Mouse (Mus musculus): ENCODE measurements at regions not wholly inside any gene's neighbourhood (a gene's known extent, or its start where the extent isn't known, plus 50 kb on each side); places are given as distances from the start of the nearest gene placed in this dataset.
A peak's percentile ranks its signal among the peaks of the same experiment; 100 is the strongest.

DNA sequence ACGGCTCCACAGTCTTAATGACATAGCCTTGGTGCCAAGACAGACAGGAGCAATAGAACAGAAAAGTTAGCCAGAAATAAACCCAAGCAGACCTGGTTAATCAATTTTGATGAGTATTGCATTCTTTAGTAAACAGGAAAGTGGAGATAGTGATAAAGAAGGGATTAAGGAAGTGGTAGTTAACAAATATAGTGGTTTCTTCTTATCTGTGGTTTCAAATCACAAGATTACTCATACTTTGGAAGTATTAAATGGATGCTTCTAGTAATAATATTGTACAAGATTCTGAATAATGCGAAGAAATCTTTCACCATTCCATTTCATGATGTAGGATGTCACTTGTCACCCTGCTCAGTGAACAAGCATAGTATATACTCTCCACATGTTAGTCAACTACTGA, 376.6 kb upstream of the Cobl start:
- Histone ChIP-seq H3K9me3 (replicated peaks) (no peaks in the 10 kb centered on the region), H3K36me3 (no peaks in the 10 kb centered on the region), H3K4me3 (replicated peaks) (no peak overlapping the region), H3K27me3 (no peaks in the 10 kb centered on the region), H3K9ac (no peak overlapping the region), H3K4me1 (no peaks in the 10 kb centered on the region), H3K4me2 (no peak overlapping the region), H3K27ac (no peak overlapping the region)
- 70% methylated on average over 2 of the region's 2 CpGs for WGBS
- ATAC-seq (replicated peaks; ENCODE audit: low FRiP score) = no peak

DNA sequence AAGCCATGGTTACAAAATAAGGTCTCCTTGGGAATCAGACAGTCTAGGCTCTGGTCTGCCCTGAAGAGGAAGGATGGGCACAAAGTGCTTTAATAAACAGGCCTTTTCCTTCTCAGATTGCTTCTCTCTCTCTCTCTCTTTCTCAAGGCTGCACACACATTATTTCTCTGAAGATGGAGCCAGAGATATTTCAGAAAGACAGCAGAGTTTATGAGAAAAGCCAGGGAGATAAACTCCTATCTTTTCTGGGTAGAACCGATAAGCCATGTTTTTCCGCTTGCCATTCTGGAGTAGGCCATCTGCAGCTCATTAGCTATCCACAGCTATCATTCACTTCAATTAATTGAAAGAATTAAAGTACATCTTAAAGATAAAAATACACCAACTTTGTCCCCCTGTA, 373.2 kb upstream of the Cobl start:
- Histone ChIP-seq H3K27ac (no peak overlapping the region), H3K36me3 (no peaks in the 10 kb centered on the region), H3K4me2 (no peak overlapping the region), H3K4me3 (replicated peaks) (no peak overlapping the region), H3K9ac (no peak overlapping the region), H3K27me3 (no peaks in the 10 kb centered on the region), H3K4me1 (no peaks in the 10 kb centered on the region), H3K9me3 (replicated peaks) (no peaks in the 10 kb centered on the region)
- 81% methylated on average over 2 of the region's 2 CpGs for WGBS
- no peak for ATAC-seq (replicated peaks; ENCODE audit: low FRiP score)

DNA sequence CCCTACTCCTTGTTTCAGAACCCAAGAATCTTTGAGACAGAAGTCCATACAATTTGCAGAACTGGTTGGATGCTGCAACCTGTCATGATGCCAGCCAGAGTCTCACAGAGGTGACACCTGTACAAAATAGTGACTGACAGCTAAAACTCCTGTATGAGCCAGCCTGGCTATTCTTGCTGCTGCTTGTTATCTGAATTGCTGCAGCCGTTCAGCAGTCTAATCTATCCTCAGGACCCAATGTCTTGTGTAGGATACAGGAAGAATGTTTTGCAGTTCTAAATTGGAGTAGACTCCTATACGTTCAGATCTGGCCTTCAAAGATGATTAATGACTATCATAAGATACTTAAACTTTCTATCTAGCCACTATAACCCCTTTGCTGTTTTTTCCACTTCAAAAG, 372.6 kb upstream of the Cobl start:
- H3K36me3 ChIP-seq = no peaks in the 10 kb centered on the region
- no peak overlapping the region for H3K27ac ChIP-seq
- no peaks in the 10 kb centered on the region for H3K27me3 ChIP-seq
- H3K4me3 ChIP-seq (replicated peaks) = no peak overlapping the region
- ATAC-seq (replicated peaks; ENCODE audit: low FRiP score) = no peak
- no peak overlapping the region for H3K4me2 ChIP-seq
- H3K9me3 ChIP-seq (replicated peaks) = no peaks in the 10 kb centered on the region
- H3K4me1 ChIP-seq = no peaks in the 10 kb centered on the region
- H3K9ac ChIP-seq = no peak overlapping the region
- 62% methylated on average over 2 of the region's 2 CpGs for WGBS

DNA sequence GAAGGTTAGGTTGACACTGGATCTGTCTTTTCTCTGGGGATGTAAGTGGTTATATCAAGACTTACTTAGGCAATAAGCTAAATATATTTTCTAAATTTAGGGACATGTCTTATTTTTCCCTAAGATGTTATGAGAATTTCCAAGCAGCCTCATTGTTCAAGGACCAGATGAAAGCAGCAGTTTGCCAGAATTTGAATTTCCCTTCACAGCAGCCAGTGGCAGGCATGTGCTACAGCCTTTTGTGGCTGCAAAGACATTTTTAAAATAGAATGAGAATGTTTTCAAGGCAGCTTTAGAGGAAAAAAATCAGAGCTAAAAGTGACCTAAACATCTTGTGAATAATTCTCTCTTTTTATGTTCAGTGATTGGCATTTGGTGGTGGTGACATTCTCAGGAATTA, 371.6 kb upstream of the Cobl start:
- H3K9me3 ChIP-seq (replicated peaks) = no peaks in the 10 kb centered on the region
- no peaks in the 10 kb centered on the region for H3K4me1 ChIP-seq
- no peak overlapping the region for H3K27ac ChIP-seq
- no peak for ATAC-seq (replicated peaks; ENCODE audit: low FRiP score)
- no peaks in the 10 kb centered on the region for H3K27me3 ChIP-seq
- H3K4me2 ChIP-seq = no peak overlapping the region
- H3K36me3 ChIP-seq = no peaks in the 10 kb centered on the region
- no peak overlapping the region for H3K4me3 ChIP-seq (replicated peaks)
- no peak overlapping the region for H3K9ac ChIP-seq

DNA sequence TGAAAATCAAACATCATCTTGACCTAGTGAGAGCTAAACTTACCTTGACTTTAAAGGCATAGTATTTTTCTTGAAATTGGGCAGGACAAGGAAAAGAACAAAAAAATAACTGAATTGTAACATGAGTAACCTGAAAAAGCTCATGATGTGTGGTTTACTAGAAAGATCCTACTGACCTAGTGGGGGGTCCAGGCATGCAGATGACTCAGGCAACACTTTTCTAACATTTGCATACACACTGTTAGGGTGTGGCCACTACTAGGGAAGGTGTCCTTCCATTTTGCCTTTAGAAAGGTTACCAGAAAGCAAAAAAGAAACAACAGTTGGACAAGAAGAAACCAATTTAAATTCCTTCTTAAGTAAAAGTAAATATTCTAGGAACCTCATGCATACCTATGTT, 347.3 kb upstream of the Cobl start:
- no peaks in the 10 kb centered on the region for H3K4me1 ChIP-seq
- no peak overlapping the region for H3K9ac ChIP-seq
- no peaks in the 10 kb centered on the region for H3K36me3 ChIP-seq
- no peak overlapping the region for H3K4me2 ChIP-seq
- no peaks in the 10 kb centered on the region for H3K9me3 ChIP-seq (replicated peaks)
- ATAC-seq (replicated peaks; ENCODE audit: low FRiP score) = no peak
- no peaks in the 10 kb centered on the region; the same call in 1 of the 2 replicates for H3K27me3 ChIP-seq
- H3K27ac ChIP-seq = no peak overlapping the region
- no peak overlapping the region for H3K4me3 ChIP-seq (replicated peaks)

DNA sequence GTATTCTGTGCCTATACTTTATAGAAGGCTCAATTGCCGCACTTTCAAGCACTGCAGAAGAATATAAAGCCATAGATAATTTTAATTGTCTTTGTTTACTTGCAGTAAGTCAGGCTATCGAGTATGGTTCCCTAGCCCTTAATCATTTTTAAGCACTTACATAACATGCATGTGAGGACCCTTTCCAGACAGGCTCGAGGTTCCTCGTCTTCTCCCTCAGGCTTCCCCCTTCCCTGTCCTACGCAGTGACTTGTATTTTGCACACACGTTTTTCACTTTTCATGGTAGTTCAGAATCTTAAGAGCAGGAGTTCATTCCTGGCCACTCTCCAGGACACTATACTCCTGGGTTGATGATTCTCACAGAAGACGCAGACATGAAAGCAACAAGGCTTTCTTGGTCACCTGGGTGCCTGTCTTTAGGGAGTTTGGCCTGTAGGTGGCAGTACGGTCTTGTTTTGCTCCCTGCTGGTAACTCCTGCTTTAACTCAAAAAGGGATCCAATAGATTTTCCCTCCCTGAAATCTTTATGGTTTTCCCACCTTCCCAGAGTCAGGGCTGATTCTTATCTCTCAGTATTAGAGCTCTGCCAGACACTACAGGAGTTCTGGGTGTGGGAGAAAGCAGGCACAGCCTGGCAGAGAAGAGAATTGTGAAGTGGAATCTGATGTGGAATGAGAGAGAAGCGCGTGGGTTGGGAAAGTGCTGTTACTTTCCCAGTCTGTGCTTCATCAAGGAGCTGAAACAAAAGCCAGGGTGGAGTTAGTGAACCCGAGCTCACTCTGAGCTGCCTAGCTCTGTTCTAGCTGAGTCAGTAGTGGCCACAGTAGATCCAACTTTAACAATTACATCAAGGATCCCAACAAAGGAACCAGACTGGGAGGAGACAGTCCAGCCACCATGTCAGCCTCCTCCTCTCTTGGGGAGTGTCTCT, 346.5 kb upstream of the Cobl start:
- Histone ChIP-seq H3K36me3 (no peaks in the 10 kb centered on the region), H3K9ac (no peak overlapping the region), H3K9me3 (replicated peaks) (no peaks in the 10 kb centered on the region), H3K4me2 (peak overlapping the region; percentile 36), H3K4me1 (no peaks in the 10 kb centered on the region), H3K27me3 (no peaks in the 10 kb centered on the region; the same call in 1 of the 2 replicates), H3K4me3 (replicated peaks) (no peak overlapping the region), H3K27ac (no peak overlapping the region)
- ATAC-seq (replicated peaks; ENCODE audit: low FRiP score) = peak; percentile 95
- WGBS = 36% methylated on average over 11 of the region's 11 CpGs
